In genomic region chr7:27132588-27132987, GRCm38 (mm10) we compare ENCODE assay signal across 9 mouse cellular contexts. TPM values are rescaled to one million over a fixed set of nuclear protein-coding genes. Genes with fewer than 3 reads are reported as not detected.
DNase-seq lines count a peak whose midpoint lies in the region; ATAC-seq and TF ChIP-seq lines count a peak whose summit lies in the region.
"Had no signal": no experiment of that assay in that cellular context is flagged by ENCODE, and none has a peak within 500 bp of the region (broad histone marks: within the 10 kb centered on the region; RNA-seq: fewer than 3 reads in every experiment).

No protein-coding gene starts in this region.

- H3K9me3 ChIP-seq in lung, postnatal 0 days (ENCODE audit: low read length): no peaks in the 10 kb centered on the region

- WGBS in lung, postnatal 0 days: 12% methylated on average over 10 of the region's 10 CpGs

- H3K4me2 ChIP-seq in lung, postnatal 0 days (replicated peaks; ENCODE audit: low read depth, low read length): no peak overlapping the region

- TF ChIP-seq EP300 in lung, postnatal 0 days (IDR thresholded peaks at IDR 0.05): no peak

- no peaks in the 10 kb centered on the region for H3K4me1 ChIP-seq in lung, postnatal 0 days (ENCODE audit: insufficient read depth, low read depth, low read length)

- H3K27ac ChIP-seq in lung, postnatal 0 days (ENCODE audit: low read length): no peak overlapping the region

- TF ChIP-seq CTCF in lung, postnatal 0 days (IDR thresholded peaks at IDR 0.05): peak; percentile 62

- H3K27me3 ChIP-seq in lung, postnatal 0 days (replicated peaks; ENCODE audit: insufficient read depth, low read length): no peaks in the 10 kb centered on the region

- H3K9ac ChIP-seq in lung, postnatal 0 days (replicated peaks; ENCODE audit: low read depth): no peak overlapping the region

- H3K4me3 ChIP-seq in lung, postnatal 0 days (ENCODE audit: low read depth, low read length): no peak overlapping the region

- 0 out of 2 replicates have a peak, but pooled peaks have one; percentile 17 for ATAC-seq in lung, postnatal 0 days

- peak; percentile 55 for DNase-seq in gastrocnemius, adult 18-20 months (ENCODE audit: low spot score)
- DNase-seq in gastrocnemius, postnatal 25 days: no peak
- peak; percentile 49 for DNase-seq in 3T3-L1 (ENCODE audit: low read depth, low spot score)
- DNase-seq in adrenal gland, adult 2 months: peak; percentile 56
- peak; percentile 72 for DNase-seq in embryo, embryonic 11.5 days (ENCODE audit: low read depth, low spot score)
- DNase-seq in kidney, adult 8-10 months: peak; percentile 30 to 65
- peak; percentile 58 for DNase-seq in lung, postnatal 0 days (ENCODE audit: low spot score)
- DNase-seq in thymus, postnatal 0 days (ENCODE audit: low spot score): peak; percentile 48

- H3K36me3 ChIP-seq in lung, postnatal 0 days (ENCODE audit: insufficient read depth, low read length): no peaks in the 10 kb centered on the region

RNA-seq across cellular contexts. Expression of gene Cyp2f2, which starts 12.9 kb away (rescaled TPM):
- total RNA-seq in gastrocnemius, adult 18-20 months (2021): 1 to 10 TPM; 1.5 to 1.9 TPM
- total RNA-seq in gastrocnemius, postnatal 25 days (2021): 1 to 10 TPM in 1 of 2 experiments, not detected in 1; 3.4 TPM
- total RNA-seq in adrenal gland, adult 2 months (2021): 100 to 1,000 TPM in 1 of 2 experiments, 1 to 10 TPM in 1; 2.1 to 993 TPM
- 363 and 752 TPM in 2 replicates for polyA plus RNA-seq in adrenal gland, adult 2 months (2012; rRNA removed)
- 585 and 665 TPM in 2 replicates for polyA plus RNA-seq in lung, postnatal 0 days (2015; fragmentation: Nextera tagmentation; extraction: Ambion mirVana)
- polyA plus RNA-seq in thymus, postnatal 0 days (2015; fragmentation: Nextera tagmentation; extraction: Ambion mirVana): 2.0 and 10.5 TPM in 2 replicates
- total RNA-seq: left cerebral cortex, postnatal 36 days had no signal

RNA-seq across cellular contexts. Expression of gene Cyp2t4, which starts 20.9 kb away (rescaled TPM):
- not detected for total RNA-seq in gastrocnemius, adult 18-20 months (2021)
- not detected for total RNA-seq in gastrocnemius, postnatal 25 days (2021)
- total RNA-seq in adrenal gland, adult 2 months (2021): not detected
- polyA plus RNA-seq in adrenal gland, adult 2 months (2012; rRNA removed): not detected in 2 replicates
- 0.14 TPM in 1 of 2 replicates, not detected in the other for polyA plus RNA-seq in lung, postnatal 0 days (2015; fragmentation: Nextera tagmentation; extraction: Ambion mirVana)
- polyA plus RNA-seq in thymus, postnatal 0 days (2015; fragmentation: Nextera tagmentation; extraction: Ambion mirVana): 0.10 TPM in 1 of 2 replicates, not detected in the other
- total RNA-seq: left cerebral cortex, postnatal 36 days had no signal

RNA-seq across cellular contexts. Expression of gene Egln2, which starts 34.0 kb away (rescaled TPM):
- 100 to 1,000 TPM; 107 to 108 TPM for total RNA-seq in gastrocnemius, adult 18-20 months (2021)
- total RNA-seq in gastrocnemius, postnatal 25 days (2021): 100 to 1,000 TPM in 1 of 2 experiments, 10 to 100 TPM in 1; 92.9 to 103 TPM
- 100 to 1,000 TPM in 1 of 2 experiments, 10 to 100 TPM in 1; 85.6 to 101 TPM for total RNA-seq in adrenal gland, adult 2 months (2021)
- polyA plus RNA-seq in adrenal gland, adult 2 months (2012; rRNA removed): 142 and 144 TPM in 2 replicates
- polyA plus RNA-seq in lung, postnatal 0 days (2015; fragmentation: Nextera tagmentation; extraction: Ambion mirVana): 68.0 and 75.1 TPM in 2 replicates
- polyA plus RNA-seq in thymus, postnatal 0 days (2015; fragmentation: Nextera tagmentation; extraction: Ambion mirVana): 52.4 and 59.5 TPM in 2 replicates

RNA-seq across cellular contexts. Expression of gene Rab4b, which starts 46.1 kb away (rescaled TPM):
- 1 to 10 TPM; 6.0 to 6.1 TPM for total RNA-seq in gastrocnemius, adult 18-20 months (2021)
- total RNA-seq in gastrocnemius, postnatal 25 days (2021): 10 to 100 TPM; 10.1 to 10.4 TPM
- total RNA-seq in adrenal gland, adult 2 months (2021): 10 to 100 TPM; 53.2 to 60.9 TPM
- polyA plus RNA-seq in adrenal gland, adult 2 months (2012; rRNA removed): 86.9 and 97.4 TPM in 2 replicates
- 79.6 and 82.3 TPM in 2 replicates for polyA plus RNA-seq in lung, postnatal 0 days (2015; fragmentation: Nextera tagmentation; extraction: Ambion mirVana)
- polyA plus RNA-seq in thymus, postnatal 0 days (2015; fragmentation: Nextera tagmentation; extraction: Ambion mirVana): 125 and 131 TPM in 2 replicates

RNA-seq across cellular contexts. Expression of gene Gm21983, which starts 48.3 kb away (rescaled TPM):
- total RNA-seq in gastrocnemius, adult 18-20 months (2021): under 1 TPM in 1 of 2 experiments, not detected in 1; 0.21 TPM
- total RNA-seq in gastrocnemius, postnatal 25 days (2021): not detected
- total RNA-seq in adrenal gland, adult 2 months (2021): not detected
- polyA plus RNA-seq in adrenal gland, adult 2 months (2012; rRNA removed): 0.10 TPM in 1 of 2 replicates, not detected in the other
- 0.35 TPM in 1 of 2 replicates, not detected in the other for polyA plus RNA-seq in lung, postnatal 0 days (2015; fragmentation: Nextera tagmentation; extraction: Ambion mirVana)
- not detected in 2 replicates for polyA plus RNA-seq in thymus, postnatal 0 days (2015; fragmentation: Nextera tagmentation; extraction: Ambion mirVana)
- total RNA-seq: left cerebral cortex, postnatal 36 days had no signal
